Mouse (Mus musculus) small intestine, adult 2 months (tissue): ENCODE data around the gene Exoc2. TPM values are rescaled to one million over a fixed set of nuclear protein-coding genes. Genes with fewer than 3 reads are reported as not detected.

Experiments
- H3K27ac ChIP-seq: fragments of 200-500 bp; 2 replicates; pipeline ENCODE4 v1.5.1; 2012; ENCODE audit warnings: low read depth, low read length, control low read depth, inconsistent platforms; ENCODE audit not compliant: insufficient read depth
- H3K27me3 ChIP-seq: fragments of 200-500 bp; 2 replicates; pipeline ENCODE4 v1.6.1; 2012; ENCODE audit warnings: mild to moderate bottlenecking, moderate library complexity, low read length, inconsistent platforms; ENCODE audit not compliant: control insufficient read depth, insufficient read depth
- H3K36me3 ChIP-seq: fragments of 200-500 bp; 2 replicates; pipeline ENCODE4 v1.6.1; 2012; ENCODE audit warnings: mild to moderate bottlenecking, low read length, control low read depth, inconsistent platforms; ENCODE audit not compliant: control insufficient read depth, insufficient read depth
- H3K4me1 ChIP-seq: fragments of 200-500 bp; 2 replicates; pipeline ENCODE4 v1.6.1; 2012; ENCODE audit warnings: low read length, inconsistent platforms, mixed read lengths; ENCODE audit not compliant: control insufficient read depth, insufficient read depth, insufficient read length
- H3K4me3 ChIP-seq: fragments of 200-500 bp; 2 replicates; pipeline ENCODE4 v1.5.1; 2012; ENCODE audit warnings: low read depth, mild to moderate bottlenecking, control low read depth, inconsistent platforms, low read length, moderate library complexity
- CTCF ChIP-seq: fragments of 200-500 bp; IDR thresholded peaks from 2 replicates; pipeline ENCODE4 v1.5.1; 2012; ENCODE audit warnings: low read depth, mild to moderate bottlenecking, control low read depth, inconsistent platforms, low read length, moderate library complexity, mixed read lengths; ENCODE audit not compliant: insufficient replicate concordance, insufficient read length; ENCODE audit errors: extremely low read depth
- POLR2A ChIP-seq: fragments of 200-500 bp; IDR thresholded peaks from 2 replicates; pipeline ENCODE4 v1.6.1; 2012; ENCODE audit warnings: low read depth, mild to moderate bottlenecking, control low read depth, inconsistent platforms, low read length, moderate library complexity
- WGBS: fragments of 180-500 bp; shearing (Covaris S2); methylation state at CpG from one replicate; pipeline ENCODE4 v1.1.7; 2018; 5-methylcytosine and 5-hydroxymethylcytosine counted together
- polyA plus RNA-seq: library from polyadenylated mRNA; depleted of rRNA; stranded (reverse); fragments of >200 nt; gene quantifications from 2 replicates; pipeline ENCODE4 v1.2.3, GENCODE M21; 2012

Gene Exoc2
- polyA plus RNA-seq, 1 experiment: 3.6 TPM

- H3K27ac ChIP-seq: no peak overlapping the region
- no peak for TF ChIP-seq CTCF
- TF ChIP-seq POLR2A: no peak
- no peaks in the 10 kb centered on the region; the same call in 1 of the 2 replicates for H3K36me3 ChIP-seq
- no peaks in the 10 kb centered on the region for H3K27me3 ChIP-seq
- H3K4me3 ChIP-seq: no peak overlapping the region
- no peaks in the 10 kb centered on the region for H3K4me1 ChIP-seq
These were observed 60.1 kb downstream of the Exoc2 start for GRCm38 (mm10) chr13:30913757-30914156.

- H3K27me3 ChIP-seq: no peaks in the 10 kb centered on the region
- H3K36me3 ChIP-seq: no peaks in the 10 kb centered on the region; the same call in 1 of the 2 replicates
- 58% methylated on average over 4 of the region's 4 CpGs for WGBS
- H3K27ac ChIP-seq: 0 out of 2 replicates have a peak overlapping the region, but pooled peaks have one; percentile 1
- H3K4me1 ChIP-seq: no peaks in the 10 kb centered on the region
- TF ChIP-seq CTCF (no peak), POLR2A (no peak)
- no peak overlapping the region for H3K4me3 ChIP-seq
These were observed 60.9 kb downstream of the Exoc2 start for GRCm38 (mm10) chr13:30913028-30913427.

- H3K4me3 ChIP-seq: no peak overlapping the region
- WGBS: 68% methylated on average over 5 of the region's 5 CpGs
These were observed 61.8 kb downstream of the Exoc2 start for GRCm38 (mm10) chr13:30911931-30912625.

GRCm38 (mm10) chr13:30910889-30911288, 63.0 kb downstream of the Exoc2 start:
- peak overlapping the region; percentile 46 for H3K27ac ChIP-seq
- no peaks in the 10 kb centered on the region for H3K4me1 ChIP-seq
- peaks cover 5% of the 10 kb centered on the region; the same call in 1 of the 2 replicates for H3K36me3 ChIP-seq
- H3K4me3 ChIP-seq: no peak overlapping the region
- WGBS: 70% methylated on average over 5 of the region's 5 CpGs
- TF ChIP-seq CTCF (no peak), POLR2A (no peak)
- no peaks in the 10 kb centered on the region for H3K27me3 ChIP-seq

More at GRCm38 (mm10) chr13:30911931-30912625, 61.8 kb downstream of the Exoc2 start:
- TF ChIP-seq CTCF (no peak), POLR2A (no peak)
- H3K4me1 ChIP-seq: no peaks in the 10 kb centered on the region
- H3K36me3 ChIP-seq: no peaks in the 10 kb centered on the region; the same call in 1 of the 2 replicates
- H3K27me3 ChIP-seq: no peaks in the 10 kb centered on the region
- peak overlapping the region; percentile 53 for H3K27ac ChIP-seq

GRCm38 (mm10) chr13:30902286-30902685, 71.6 kb downstream of the Exoc2 start:
- WGBS: 90% methylated on average over 2 of the region's 2 CpGs
- H3K27ac ChIP-seq: no peak overlapping the region
- H3K27me3 ChIP-seq: no peaks in the 10 kb centered on the region
- H3K4me1 ChIP-seq: no peaks in the 10 kb centered on the region
- TF ChIP-seq POLR2A: no peak
- no peak for TF ChIP-seq CTCF
- no peak overlapping the region for H3K4me3 ChIP-seq
- peaks cover 23% of the 10 kb centered on the region for H3K36me3 ChIP-seq

- no peak overlapping the region for H3K4me3 ChIP-seq
- no peaks in the 10 kb centered on the region for H3K27me3 ChIP-seq
- no peak overlapping the region for H3K27ac ChIP-seq
- H3K4me1 ChIP-seq: no peaks in the 10 kb centered on the region
- no peak for TF ChIP-seq POLR2A
- TF ChIP-seq CTCF: no peak
- WGBS: 88% methylated on average over 7 of the region's 7 CpGs
- peaks cover 21% of the 10 kb centered on the region for H3K36me3 ChIP-seq
These were observed 72.4 kb downstream of the Exoc2 start for GRCm38 (mm10) chr13:30901387-30902041.

GRCm38 (mm10) chr13:30894015-30894634, 79.8 kb downstream of the Exoc2 start:
- H3K4me1 ChIP-seq: no peaks in the 10 kb centered on the region
- H3K4me3 ChIP-seq: no peak overlapping the region
- H3K36me3 ChIP-seq: peaks cover 7% of the 10 kb centered on the region
- no peaks in the 10 kb centered on the region for H3K27me3 ChIP-seq
- H3K27ac ChIP-seq: no peak overlapping the region
- 83% methylated on average over 6 of the region's 6 CpGs for whole genome bisulfite sequencing
- TF ChIP-seq CTCF (no peak), POLR2A (no peak)

GRCm38 (mm10) chr13:30892315-30892714, 81.6 kb downstream of the Exoc2 start:
- Histone ChIP-seq H3K27ac (no peak overlapping the region), H3K27me3 (no peaks in the 10 kb centered on the region)
- no peak for TF ChIP-seq CTCF
- TF ChIP-seq POLR2A: no peak

More at GRCm38 (mm10) chr13:30892315-30892714, 81.6 kb downstream of the Exoc2 start:
- WGBS: 76% methylated on average over 4 of the region's 4 CpGs
- Histone ChIP-seq H3K36me3 (peaks cover 6% of the 10 kb centered on the region), H3K4me1 (no peaks in the 10 kb centered on the region), H3K4me3 (no peak overlapping the region)
